In the genomic region with DNA sequence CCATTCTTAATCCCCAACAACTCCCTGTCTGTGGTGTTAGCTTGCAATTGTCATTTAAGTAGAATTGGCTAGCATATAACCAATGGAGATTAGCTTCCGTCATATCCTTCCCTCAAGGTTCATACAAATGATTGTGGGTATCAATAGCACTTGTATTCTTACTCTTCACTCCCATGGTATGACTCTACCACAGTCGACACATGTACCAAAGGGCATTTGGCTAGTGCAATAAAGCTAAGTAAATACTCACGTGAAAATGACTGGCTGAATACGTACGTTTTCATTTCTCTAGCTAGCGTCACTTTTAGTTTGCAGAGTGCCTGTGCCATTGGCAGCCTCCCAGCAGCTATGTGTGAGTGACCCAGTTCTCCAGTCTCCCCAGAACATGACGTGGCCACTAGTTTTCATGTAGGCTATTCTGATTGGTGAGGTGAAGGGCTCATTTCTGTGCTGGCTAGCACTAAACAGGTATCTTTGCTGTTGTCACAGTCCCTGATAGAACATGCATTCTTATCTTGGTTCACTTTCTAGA, we compare ENCODE assay signal across 13 mouse cellular contexts.
A peak's percentile ranks its signal among the peaks of the same experiment; 100 is the strongest.
DNase-seq lines count a peak whose midpoint lies in the region; ATAC-seq and TF ChIP-seq lines count a peak whose summit lies in the region.
"Had no signal": no experiment of that assay in that cellular context is flagged by ENCODE, and none has a peak within 500 bp of the region (broad histone marks: within the 10 kb centered on the region; RNA-seq: fewer than 3 reads in every experiment).

No protein-coding gene starts in this region.

- no peak overlapping the region for H3K4me3 ChIP-seq in stomach, postnatal 0 days (ENCODE audit: low read depth, low read length)
- H3K4me3 ChIP-seq: liver, embryonic 15.5 days; midbrain, embryonic 15.5 days; neural tube, embryonic 13.5 days had no signal

- no peak overlapping the region for H3K27ac ChIP-seq in stomach, postnatal 0 days (replicated peaks)
- H3K27ac ChIP-seq: liver, embryonic 15.5 days; midbrain, embryonic 15.5 days; neural tube, embryonic 13.5 days had no signal

- H3K9ac ChIP-seq in stomach, postnatal 0 days (ENCODE audit: low read length), result no peak overlapping the region
- H3K9ac ChIP-seq: liver, embryonic 15.5 days; midbrain, embryonic 15.5 days; neural tube, embryonic 13.5 days had no signal

- WGBS in stomach, postnatal 0 days, result 53% methylated on average over 7 of the region's 7 CpGs

- no peaks in the 10 kb centered on the region for H3K4me1 ChIP-seq in stomach, postnatal 0 days (replicated peaks; ENCODE audit: control insufficient read depth, insufficient read depth)
- H3K4me1 ChIP-seq: liver, embryonic 15.5 days; midbrain, embryonic 15.5 days; neural tube, embryonic 13.5 days had no signal

- no peak for TF ChIP-seq EP300 in stomach, postnatal 0 days (optimal IDR thresholded peaks at IDR 0.05)

- H3K36me3 ChIP-seq in stomach, postnatal 0 days (ENCODE audit: control insufficient read depth, insufficient read depth, low read length), result no peaks in the 10 kb centered on the region
- H3K36me3 ChIP-seq: liver, embryonic 15.5 days; midbrain, embryonic 15.5 days; neural tube, embryonic 13.5 days had no signal

- no peaks in the 10 kb centered on the region for H3K9me3 ChIP-seq in stomach, postnatal 0 days (ENCODE audit: control insufficient read depth, low read length)
- H3K9me3 ChIP-seq: liver, embryonic 15.5 days; midbrain, embryonic 15.5 days; neural tube, embryonic 13.5 days had no signal

- H3K4me2 ChIP-seq in stomach, postnatal 0 days (replicated peaks; ENCODE audit: low read depth), result no peak overlapping the region
- H3K4me2 ChIP-seq: liver, embryonic 15.5 days; midbrain, embryonic 15.5 days; neural tube, embryonic 13.5 days had no signal

- no peak for TF ChIP-seq CTCF in stomach, postnatal 0 days (IDR thresholded peaks at IDR 0.05; ENCODE audit: low read depth)

- H3K27me3 ChIP-seq in stomach, postnatal 0 days (ENCODE audit: control insufficient read depth, insufficient read depth, low read length), result no peaks in the 10 kb centered on the region
- H3K27me3 ChIP-seq: liver, embryonic 15.5 days; midbrain, embryonic 15.5 days; neural tube, embryonic 13.5 days had no signal

- DNase-seq in frontal cortex, postnatal 36 days (ENCODE audit: low spot score in 2 of 2), result peak; percentile 25 to 35
- DNase-seq in frontal cortex, postnatal 10 days (ENCODE audit: low spot score in 2 of 2), result no peak
- DNase-seq in right cerebral cortex, adult 18-20 months, result peak; percentile 51
- no peak for DNase-seq in right cerebral cortex, postnatal 25 days
- DNase-seq in left cerebral cortex, postnatal 4 days, result peak; percentile 19
- peak; percentile 87 for DNase-seq in stomach, postnatal 0 days (ENCODE audit: low spot score)
- no peak for DNase-seq in ovary, postnatal 10 days (ENCODE audit: low spot score)
- DNase-seq in MN1 (ENCODE audit: low spot score), result no peak
- DNase-seq: kidney, adult 11 months; thymus, postnatal 4 days had no signal

- peak; percentile 95 for ATAC-seq in stomach, postnatal 0 days (ENCODE audit: low FRiP score, low TSS enrichment)
- ATAC-seq: midbrain, embryonic 15.5 days had no signal

- intact Hi-C loops in left cerebral cortex, postnatal 4 days (cut with DNase I), result no loop called here

Comparison
In these comparisons a context has a peak if more than half of its experiments do, and no peak if none do; other contexts are left out.
1. DNase-seq: peak in frontal cortex, postnatal 36 days (2 of 2), right cerebral cortex, adult 18-20 months (single experiment), left cerebral cortex, postnatal 4 days (single experiment) and stomach, postnatal 0 days (single experiment); none in frontal cortex, postnatal 10 days (0 of 2), right cerebral cortex, postnatal 25 days (single experiment), ovary, postnatal 10 days (single experiment) and MN1 (single experiment).